Mouse (Mus musculus) gastrocnemius, adult 2 months (tissue): ENCODE results near the gene Kcnmb2. TPM values are rescaled to one million over a fixed set of nuclear protein-coding genes. Genes with fewer than 3 reads are reported as not detected.

Experiments
- DNase-seq: peaks from one replicate; pipeline ENCODE4 v3.0.0; 2022
- H3K27ac ChIP-seq: fragments of 200-600 bp; 2 replicates; pipeline ENCODE4 v1.8.1; 2022; ENCODE audit warnings: mild to moderate bottlenecking
- H3K4me3 ChIP-seq: fragments of 200-600 bp; 2 replicates; pipeline ENCODE4 v1.8.1; 2022; ENCODE audit warnings: mild to moderate bottlenecking, moderate library complexity
- CTCF ChIP-seq: fragments of 200-600 bp; IDR thresholded peaks from 2 replicates; pipeline ENCODE4 v1.8.1; 2022; ENCODE audit warnings: antibody characterized with exemption, mild to moderate bottlenecking, moderate library complexity
- intact Hi-C: fragments of 180-260 bp; cut with DNase I; formaldehyde crosslinking; loops from one replicate; pipeline ENCODE4 v1.15.1; 2025
- total RNA-seq, 2 experiments: library from RNA; stranded (reverse); gene quantifications; 2 replicates each; pipeline ENCODE4 v1.2.3; 2021

Kcnmb2 gene
- total RNA-seq, 2 experiments from 2014 or later, result 0.11 TPM; not detected in 1

DNA sequence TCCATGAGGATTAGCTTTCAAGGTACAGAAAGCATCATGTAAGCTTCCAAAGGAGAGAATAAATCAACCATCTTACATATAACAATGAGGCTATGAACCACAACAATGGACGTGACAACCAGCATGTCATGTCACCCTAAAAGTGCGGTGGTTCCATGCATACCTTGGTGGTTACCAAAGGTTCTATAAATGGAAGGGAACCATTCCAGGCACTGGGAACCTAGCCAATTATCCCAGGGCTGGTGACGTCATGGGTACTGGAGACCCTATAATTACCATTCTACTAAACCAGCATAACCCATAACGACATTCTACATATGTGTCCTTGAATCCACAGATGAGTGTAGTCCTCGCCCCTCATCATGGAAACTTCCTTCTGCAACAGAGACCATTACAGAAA, 291.7 kb downstream of the Kcnmb2 start:
- H3K4me3 ChIP-seq, result no peak overlapping the region
- intact Hi-C loops, result loop anchor here (10.0 kb wide), 1 partner anchor 409 kb away; no protein-coding TSS in a partner anchor
- no peak for TF ChIP-seq CTCF
- no peak overlapping the region for H3K27ac ChIP-seq
- no peak for DNase-seq

DNA sequence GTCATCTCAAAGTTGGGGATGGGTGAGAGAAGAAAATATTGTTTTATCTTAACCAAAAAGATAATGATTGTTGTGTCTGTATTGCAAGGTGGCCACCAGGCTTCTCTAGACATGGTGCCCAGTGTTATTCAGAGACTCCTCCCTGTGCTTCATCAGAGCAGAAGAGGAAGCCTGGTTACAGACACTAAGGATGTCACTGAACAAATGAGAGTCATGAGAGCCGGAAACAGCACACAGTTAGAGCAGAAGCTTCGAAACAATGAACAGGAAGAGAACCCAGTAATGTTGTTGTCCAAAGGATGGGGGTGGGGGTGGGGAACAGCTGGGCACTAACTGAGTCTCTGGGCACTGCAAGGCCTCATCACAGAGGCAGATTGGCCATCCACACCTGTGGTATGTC, 324.4 kb downstream of the Kcnmb2 start:
- intact Hi-C loops, result no loop called here
- H3K4me3 ChIP-seq, result no peak overlapping the region
- H3K27ac ChIP-seq, result no peak overlapping the region
- no peak for TF ChIP-seq CTCF
- DNase-seq, result no peak

GRCm38 (mm10) chr3:32236766-32237165, 334.5 kb downstream of the Kcnmb2 start:
- Histone ChIP-seq H3K4me3 (no peak overlapping the region), H3K27ac (no peak overlapping the region)
- TF ChIP-seq CTCF, result no peak
- no peak for DNase-seq
- intact Hi-C loops, result no loop called here
